Mouse (Mus musculus): ENCODE data around the gene Rab38. TPM values are rescaled to one million over a fixed set of nuclear protein-coding genes. Genes with fewer than 3 reads are reported as not detected.
A peak's percentile ranks its signal among the peaks of the same experiment; 100 is the strongest.

Gene Rab38
- polyA plus RNA-seq, 1 experiment: 0.46 TPM

DNA sequence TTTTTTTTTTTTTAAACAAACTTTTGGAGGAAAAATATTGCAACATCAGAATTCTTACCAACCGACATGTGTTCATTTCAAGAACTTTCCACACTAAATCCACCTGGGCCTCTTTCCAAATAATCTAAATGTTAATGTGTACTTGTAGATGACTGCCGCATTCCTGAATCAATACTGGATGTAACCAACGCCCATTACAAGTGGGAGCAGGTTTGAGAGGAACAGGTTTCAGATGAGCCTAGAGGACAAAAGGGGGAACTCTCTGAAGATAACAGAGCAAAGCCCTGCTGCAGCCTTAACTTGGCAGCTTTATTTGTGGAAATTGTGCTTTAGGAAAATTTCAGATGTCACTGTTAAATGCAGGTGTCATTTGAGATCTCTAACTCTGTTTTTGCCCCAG lies 4.3 kb upstream of the Rab38 start:
- 19% methylated on average over 3 of the region's 3 CpGs for WGBS
- no peak overlapping the region for H3K27ac ChIP-seq (ENCODE audit: insufficient read depth, low read depth, low read length)
- TF ChIP-seq POLR2A (IDR thresholded peaks at IDR 0.05; ENCODE audit: low read depth, low read length): no peak
- no peak for TF ChIP-seq CTCF (IDR thresholded peaks at IDR 0.05; ENCODE audit: extremely low read depth, insufficient read length, insufficient replicate concordance, low read depth, low read length)
- no peaks in the 10 kb centered on the region for H3K4me1 ChIP-seq (ENCODE audit: control insufficient read depth, insufficient read depth, insufficient read length, low read length)
- no peaks in the 10 kb centered on the region for H3K27me3 ChIP-seq (ENCODE audit: control insufficient read depth, insufficient read depth, low read length)
- no peak overlapping the region for H3K4me3 ChIP-seq (ENCODE audit: low read depth, low read length)
- H3K36me3 ChIP-seq (ENCODE audit: control insufficient read depth, insufficient read depth, low read length): no peaks in the 10 kb centered on the region

DNA sequence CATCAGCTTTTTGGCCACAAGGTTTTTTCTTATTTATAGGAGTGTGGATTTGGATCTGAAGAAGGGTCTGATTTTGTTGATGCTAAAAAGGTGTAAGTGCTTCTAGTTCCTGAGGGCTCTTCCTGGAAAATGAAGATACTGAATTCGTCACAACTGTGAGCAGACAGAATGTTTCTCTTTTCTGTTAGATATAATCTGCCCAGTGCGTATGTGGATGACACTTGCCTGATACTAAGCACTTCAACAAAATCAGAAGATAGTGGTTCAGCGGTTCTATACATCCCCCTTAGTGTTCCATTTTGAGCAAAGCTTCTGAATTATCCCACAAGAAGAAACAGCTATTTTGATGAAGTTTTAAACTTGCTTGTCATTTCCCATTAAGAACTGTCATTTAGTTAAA lies 2.6 kb upstream of the Rab38 start:
- TF ChIP-seq CTCF (IDR thresholded peaks at IDR 0.05; ENCODE audit: extremely low read depth, insufficient read length, insufficient replicate concordance, low read depth, low read length) (no peak), POLR2A (IDR thresholded peaks at IDR 0.05; ENCODE audit: low read depth, low read length) (no peak)
- Histone ChIP-seq H3K36me3 (ENCODE audit: control insufficient read depth, insufficient read depth, low read length) (no peaks in the 10 kb centered on the region), H3K27me3 (ENCODE audit: control insufficient read depth, insufficient read depth, low read length) (no peaks in the 10 kb centered on the region), H3K27ac (ENCODE audit: insufficient read depth, low read depth, low read length) (no peak overlapping the region), H3K4me1 (ENCODE audit: control insufficient read depth, insufficient read depth, insufficient read length, low read length) (no peaks in the 10 kb centered on the region), H3K4me3 (ENCODE audit: low read depth, low read length) (no peak overlapping the region)
- 80% methylated on average over 3 of the region's 3 CpGs for WGBS

- 8% methylated on average over 13 of the region's 13 CpGs for WGBS
- Histone ChIP-seq H3K27ac (ENCODE audit: insufficient read depth, low read depth, low read length) (no peak overlapping the region), H3K4me1 (ENCODE audit: control insufficient read depth, insufficient read depth, insufficient read length, low read length) (no peaks in the 10 kb centered on the region), H3K27me3 (ENCODE audit: control insufficient read depth, insufficient read depth, low read length) (no peaks in the 10 kb centered on the region), H3K4me3 (ENCODE audit: low read depth, low read length) (peak overlapping the region; percentile 50), H3K36me3 (ENCODE audit: control insufficient read depth, insufficient read depth, low read length) (no peaks in the 10 kb centered on the region)
- TF ChIP-seq POLR2A (IDR thresholded peaks at IDR 0.05; ENCODE audit: low read depth, low read length) (no peak), CTCF (IDR thresholded peaks at IDR 0.05; ENCODE audit: extremely low read depth, insufficient read length, insufficient replicate concordance, low read depth, low read length) (no peak)
These were observed 615 bp downstream of the Rab38 start for GRCm38 (mm10) chr7:88430692-88431084.

- no peak overlapping the region for H3K4me3 ChIP-seq (ENCODE audit: low read depth, low read length)
- no peaks in the 10 kb centered on the region for H3K36me3 ChIP-seq (ENCODE audit: control insufficient read depth, insufficient read depth, low read length)
- no peaks in the 10 kb centered on the region for H3K27me3 ChIP-seq (ENCODE audit: control insufficient read depth, insufficient read depth, low read length)
- TF ChIP-seq POLR2A (IDR thresholded peaks at IDR 0.05; ENCODE audit: low read depth, low read length): no peak
- TF ChIP-seq CTCF (IDR thresholded peaks at IDR 0.05; ENCODE audit: extremely low read depth, insufficient read length, insufficient replicate concordance, low read depth, low read length): no peak
- no peak overlapping the region for H3K27ac ChIP-seq (ENCODE audit: insufficient read depth, low read depth, low read length)
- H3K4me1 ChIP-seq (ENCODE audit: control insufficient read depth, insufficient read depth, insufficient read length, low read length): no peaks in the 10 kb centered on the region
These were observed 10.2 kb downstream of the Rab38 start for GRCm38 (mm10) chr7:88440301-88440700.

GRCm38 (mm10) chr7:88442649-88443048 lies 12.6 kb downstream of the Rab38 start:
- Histone ChIP-seq H3K27me3 (ENCODE audit: control insufficient read depth, insufficient read depth, low read length) (no peaks in the 10 kb centered on the region), H3K27ac (ENCODE audit: insufficient read depth, low read depth, low read length) (no peak overlapping the region), H3K4me3 (ENCODE audit: low read depth, low read length) (no peak overlapping the region), H3K4me1 (ENCODE audit: control insufficient read depth, insufficient read depth, insufficient read length, low read length) (no peaks in the 10 kb centered on the region), H3K36me3 (ENCODE audit: control insufficient read depth, insufficient read depth, low read length) (no peaks in the 10 kb centered on the region)
- TF ChIP-seq POLR2A (IDR thresholded peaks at IDR 0.05; ENCODE audit: low read depth, low read length): no peak

GRCm38 (mm10) chr7:88443435-88443834 lies 13.4 kb downstream of the Rab38 start:
- WGBS: 73% methylated on average over 4 of the region's 4 CpGs
- TF ChIP-seq POLR2A (IDR thresholded peaks at IDR 0.05; ENCODE audit: low read depth, low read length) (no peak), CTCF (IDR thresholded peaks at IDR 0.05; ENCODE audit: extremely low read depth, insufficient read length, insufficient replicate concordance, low read depth, low read length) (no peak)
- Histone ChIP-seq H3K4me3 (ENCODE audit: low read depth, low read length) (no peak overlapping the region), H3K27ac (ENCODE audit: insufficient read depth, low read depth, low read length) (no peak overlapping the region), H3K36me3 (ENCODE audit: control insufficient read depth, insufficient read depth, low read length) (no peaks in the 10 kb centered on the region), H3K4me1 (ENCODE audit: control insufficient read depth, insufficient read depth, insufficient read length, low read length) (no peaks in the 10 kb centered on the region), H3K27me3 (ENCODE audit: control insufficient read depth, insufficient read depth, low read length) (no peaks in the 10 kb centered on the region)

DNA sequence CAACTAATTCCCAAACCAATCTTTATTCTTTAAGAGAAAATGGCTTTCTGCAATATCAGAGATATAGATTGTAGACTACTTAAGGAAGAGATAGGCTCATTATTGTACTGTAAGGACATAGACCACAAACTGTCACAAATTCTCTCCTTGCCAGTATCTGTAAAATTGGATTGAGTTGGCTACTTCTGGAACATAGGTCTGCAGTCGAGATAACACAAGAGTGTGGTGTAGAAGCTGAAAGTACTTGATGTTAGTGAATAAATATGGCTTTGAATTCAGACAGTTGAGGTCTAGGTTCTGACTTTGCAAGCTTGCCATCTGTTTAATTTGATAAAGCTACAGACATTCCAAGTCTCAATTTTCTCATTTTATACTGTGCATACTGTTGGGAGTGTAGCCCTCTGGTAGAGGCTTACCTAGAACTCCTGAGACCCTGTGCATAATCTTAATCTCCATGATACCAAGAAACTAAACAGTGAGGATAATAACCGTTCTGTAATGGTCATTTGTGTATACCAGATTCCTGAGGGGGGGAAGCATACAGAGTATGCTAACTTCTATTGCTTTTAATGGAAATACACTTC lies 15.3 kb downstream of the Rab38 start:
- TF ChIP-seq CTCF (IDR thresholded peaks at IDR 0.05; ENCODE audit: extremely low read depth, insufficient read length, insufficient replicate concordance, low read depth, low read length): no peak
- no peak for TF ChIP-seq POLR2A (IDR thresholded peaks at IDR 0.05; ENCODE audit: low read depth, low read length)
- whole genome bisulfite sequencing: 58% methylated on average over 2 of the region's 2 CpGs
- no peak overlapping the region for H3K27ac ChIP-seq (ENCODE audit: insufficient read depth, low read depth, low read length)

DNA sequence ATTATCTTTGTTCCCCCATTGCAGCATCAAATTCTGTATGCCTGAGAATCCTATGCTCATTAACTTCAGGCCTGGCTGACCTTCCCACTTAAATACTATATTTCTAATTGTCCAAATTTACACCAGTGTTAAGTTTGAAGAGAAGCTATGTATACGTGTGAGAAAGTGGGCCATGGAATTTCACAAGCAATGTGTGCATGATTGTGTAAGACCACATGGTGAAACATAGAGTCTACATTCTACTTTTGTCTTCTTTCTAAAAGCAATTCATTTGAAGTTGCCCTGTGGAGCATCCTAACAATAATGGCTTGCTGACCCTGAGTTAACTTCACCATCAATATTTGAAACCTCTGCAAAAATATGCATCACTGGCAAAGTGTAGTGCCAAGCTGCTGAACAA lies 23.2 kb downstream of the Rab38 start:
- H3K4me1 ChIP-seq (ENCODE audit: control insufficient read depth, insufficient read depth, insufficient read length, low read length): no peaks in the 10 kb centered on the region
- WGBS: 86% methylated on average over 1 of the region's 1 CpGs
- no peak overlapping the region for H3K4me3 ChIP-seq (ENCODE audit: low read depth, low read length)
- H3K27ac ChIP-seq (ENCODE audit: insufficient read depth, low read depth, low read length): no peak overlapping the region
- no peaks in the 10 kb centered on the region for H3K36me3 ChIP-seq (ENCODE audit: control insufficient read depth, insufficient read depth, low read length)
- TF ChIP-seq CTCF (IDR thresholded peaks at IDR 0.05; ENCODE audit: extremely low read depth, insufficient read length, insufficient replicate concordance, low read depth, low read length) (no peak), POLR2A (IDR thresholded peaks at IDR 0.05; ENCODE audit: low read depth, low read length) (no peak)
- H3K27me3 ChIP-seq (ENCODE audit: control insufficient read depth, insufficient read depth, low read length): no peaks in the 10 kb centered on the region

More for the DNA sequence above, 15.3 kb downstream of the Rab38 start:
- Histone ChIP-seq H3K27me3 (ENCODE audit: control insufficient read depth, insufficient read depth, low read length) (no peaks in the 10 kb centered on the region), H3K4me1 (ENCODE audit: control insufficient read depth, insufficient read depth, insufficient read length, low read length) (no peaks in the 10 kb centered on the region), H3K36me3 (ENCODE audit: control insufficient read depth, insufficient read depth, low read length) (no peaks in the 10 kb centered on the region), H3K4me3 (ENCODE audit: low read depth, low read length) (no peak overlapping the region)
